Mouse (Mus musculus) urinary bladder, postnatal 10 days (tissue): Measurements from ENCODE around the gene Gm3404.
"Not testable (repeated sequence)": the region's sequence is repeated elsewhere in the genome, so short reads cannot be mapped to it uniquely, and the experiment has no call there.

ENCODE experiments used
- DNase-seq: peaks from one replicate; pipeline ENCODE4 v3.0.0; 2022; ENCODE audit warnings: low spot score

Gm3404 gene

GRCm38 (mm10) chr5:146525501-146525900 lies at the start of gene Gm3404:
Gene Gm3404 (plus strand): TSS chr5:146525801.
- DNase-seq = not testable (repeated sequence)

DNA sequence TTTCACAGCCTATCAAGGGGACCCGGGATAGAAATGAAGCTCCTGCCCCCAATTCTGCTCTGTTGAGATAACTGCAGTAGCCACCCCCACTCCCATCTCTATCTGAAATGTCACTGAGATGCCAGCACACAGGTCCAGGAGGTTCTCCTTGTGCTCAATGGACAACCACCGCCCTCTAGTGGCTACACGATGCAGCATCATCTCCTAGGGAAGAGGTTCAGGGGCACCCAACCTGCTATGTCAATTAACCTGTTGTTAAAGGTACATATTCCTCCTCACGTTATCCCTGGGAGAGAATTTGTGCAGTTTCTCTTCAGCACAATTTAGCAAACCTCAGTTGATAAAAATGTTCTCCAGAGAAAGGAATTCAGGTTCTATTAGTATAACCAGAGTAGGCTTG lies 46.0 kb upstream of the Gm3404 start:
- DNase-seq = not testable (repeated sequence)

DNA sequence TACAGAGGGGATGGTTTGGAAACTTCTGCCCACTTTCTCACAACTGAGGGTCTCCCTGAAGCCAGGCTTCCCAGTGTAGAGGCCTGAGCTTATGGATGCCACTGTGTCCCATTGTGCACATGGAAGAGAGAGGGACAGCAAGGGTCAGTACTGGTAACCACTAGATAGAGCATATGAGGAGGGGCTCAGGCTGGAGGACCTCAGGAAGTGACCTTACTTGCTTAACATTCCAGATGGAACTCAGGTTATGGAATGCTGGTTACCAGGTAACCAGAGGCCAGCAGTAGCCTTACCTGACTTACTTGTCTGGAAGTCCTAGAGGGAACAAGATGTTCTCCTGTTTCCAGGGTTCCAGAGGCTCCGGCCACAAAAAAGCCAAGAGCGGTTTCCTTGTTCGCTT lies 43.9 kb upstream of the Gm3404 start, which contains the start of gene Gm6408:
Gene Gm6408, plus strand, starts transcription at position 301 of the 400 bp plus-strand sequence.
- DNase-seq = not testable (repeated sequence)

DNA sequence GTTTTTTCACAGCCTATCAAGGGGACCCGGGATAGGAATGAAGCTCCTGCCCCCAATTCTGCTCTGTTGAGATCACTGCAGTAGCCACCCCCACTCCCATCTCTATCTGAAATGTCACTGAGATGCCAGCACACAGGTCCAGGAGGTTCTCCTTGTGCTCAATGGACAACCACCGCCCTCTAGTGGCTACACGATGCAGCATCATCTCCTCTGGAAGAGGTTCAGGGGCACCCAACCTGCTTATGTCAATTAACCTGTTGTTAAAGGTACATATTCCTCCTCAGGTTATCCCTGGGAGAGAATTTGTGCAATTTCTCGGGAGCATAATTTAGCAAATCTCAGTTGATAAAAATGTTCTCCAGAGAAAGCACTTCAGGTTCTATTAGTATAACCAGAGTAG lies 36.6 kb upstream of the Gm3404 start:
- DNase-seq = not testable (repeated sequence)

- DNase-seq = not testable (repeated sequence)
Measured at GRCm38 (mm10) chr5:146491063-146491462, 34.5 kb upstream of the Gm3404 start, which contains the start of gene Gm6370. Gene Gm6370 (plus strand): TSS chr5:146491363.

GRCm38 (mm10) chr5:146502099-146502498 lies 23.5 kb upstream of the Gm3404 start, which contains the start of gene 4930449I24Rik:
Gene 4930449I24Rik (plus strand): TSS chr5:146502399.
- not testable (repeated sequence) for DNase-seq

DNA sequence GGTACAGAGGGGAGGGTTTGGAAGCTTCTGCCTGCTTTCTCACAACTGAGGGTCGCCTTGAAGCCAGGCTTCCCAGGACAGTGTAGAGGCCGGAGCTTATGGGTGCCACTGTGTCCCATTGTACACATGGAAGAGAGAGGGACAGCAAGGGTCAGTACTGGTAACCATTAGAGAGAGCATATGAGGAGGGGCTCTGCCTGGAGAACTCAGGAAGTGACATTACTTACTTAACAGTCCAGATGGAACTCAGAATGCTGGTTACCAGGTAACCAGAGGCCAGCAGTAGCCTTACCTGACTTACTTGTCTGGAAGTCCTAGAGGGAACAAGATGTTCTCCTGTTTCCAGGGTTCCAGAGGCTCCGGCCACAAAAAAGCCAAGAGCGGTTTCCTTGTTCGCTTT lies 11.8 kb upstream of the Gm3404 start, which contains the start of gene Gm3402:
Gene Gm3402, plus strand, starts transcription at position 301 of the 400 bp plus-strand sequence.
- DNase-seq = not testable (repeated sequence)

GRCm38 (mm10) chr5:146537347-146537746 lies 11.7 kb downstream of the Gm3404 start, which contains the start of gene Gm3409:
Gene Gm3409 (plus strand): TSS chr5:146537647.
- not testable (repeated sequence) for DNase-seq

DNA sequence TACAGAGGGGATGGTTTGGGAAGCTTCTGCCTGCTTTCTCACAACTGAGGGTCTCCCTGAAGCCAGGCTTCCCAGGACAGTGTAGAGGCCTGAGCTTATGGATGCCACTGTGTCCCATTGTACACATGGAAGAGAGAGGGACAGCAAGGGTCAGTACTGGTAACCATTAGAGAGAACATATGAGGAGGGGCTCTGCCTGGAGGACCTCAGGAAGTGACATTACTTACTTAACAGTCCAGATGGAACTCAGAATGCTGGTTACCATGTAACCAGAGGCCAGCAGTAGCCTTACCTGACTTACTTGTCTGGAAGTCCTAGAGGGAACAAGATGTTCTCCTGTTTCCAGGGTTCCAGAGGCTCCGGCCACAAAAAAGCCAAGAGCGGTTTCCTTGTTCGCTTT lies 30.2 kb downstream of the Gm3404 start, which contains the start of gene Gm3415:
Gene Gm3415, plus strand, starts transcription at position 301 of the 400 bp plus-strand sequence.
- DNase-seq = not testable (repeated sequence)

DNA sequence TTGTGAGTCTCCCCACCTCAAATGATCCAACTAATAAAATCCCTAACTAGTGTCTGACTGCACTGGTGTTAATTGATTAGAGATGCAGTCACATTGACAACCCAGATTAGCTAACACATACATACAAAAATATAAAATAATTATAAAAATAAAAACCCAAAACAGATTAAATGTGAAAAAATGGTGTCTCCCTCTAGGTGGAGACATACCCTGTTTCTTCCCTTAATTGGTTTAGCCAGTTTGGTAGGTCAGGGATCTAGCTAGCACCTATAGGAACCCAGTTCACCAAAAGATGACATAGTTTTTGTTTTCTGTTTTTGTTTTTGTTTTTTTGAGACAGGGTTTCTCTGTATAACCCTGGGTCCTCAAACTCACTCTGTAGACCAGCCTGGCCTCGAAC lies 38.7 kb downstream of the Gm3404 start:
- DNase-seq = no peak

DNA sequence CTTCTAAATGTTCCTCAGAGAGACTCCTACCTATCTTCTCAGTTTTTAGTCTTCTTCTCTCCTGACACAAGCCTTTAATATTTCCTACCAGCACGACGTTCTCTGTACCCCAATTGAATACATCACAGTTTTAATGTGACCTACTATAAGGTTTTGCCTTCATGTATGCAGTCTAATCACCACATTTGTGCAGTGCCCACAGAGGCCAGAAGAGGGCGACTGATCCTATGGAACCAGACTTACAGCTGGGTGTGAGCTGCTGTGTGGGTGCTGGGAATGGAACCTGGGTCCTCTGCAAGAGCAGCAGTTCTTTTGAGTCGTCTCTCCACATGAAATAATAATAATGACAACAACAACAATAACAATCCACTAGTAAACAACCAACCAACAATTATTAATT lies 41.5 kb downstream of the Gm3404 start:
- no peak for DNase-seq

- not testable (repeated sequence) for DNase-seq
Measured at GRCm38 (mm10) chr5:146570179-146570578, 44.6 kb downstream of the Gm3404 start.

- not testable (repeated sequence) for DNase-seq
Measured at GRCm38 (mm10) chr5:146571830-146572734, 46.5 kb downstream of the Gm3404 start.

DNA sequence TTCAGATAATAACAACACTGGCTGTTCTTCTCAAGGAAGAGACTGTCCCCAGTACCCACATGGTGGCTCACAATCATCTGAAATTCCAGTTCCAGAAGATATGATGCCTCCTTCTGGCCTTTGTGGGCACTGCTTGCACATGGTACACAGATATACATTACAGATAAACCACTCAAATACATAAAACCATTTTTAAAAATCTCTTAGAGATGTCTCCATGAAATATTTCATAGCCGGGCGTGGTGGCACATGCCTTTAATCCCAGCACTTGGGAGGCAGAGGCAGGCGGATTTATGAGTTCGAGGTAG lies 47.1 kb downstream of the Gm3404 start:
- not testable (repeated sequence) for DNase-seq

GRCm38 (mm10) chr5:146576668-146577067 lies 51.1 kb downstream of the Gm3404 start:
- DNase-seq = no peak
